Mouse (Mus musculus) liver, embryonic 16.5 days (tissue): Measurements from ENCODE around the gene Abca15. TPM values are rescaled to one million over a fixed set of nuclear protein-coding genes. Genes with fewer than 3 reads are reported as not detected.
"Not testable (repeated sequence)": the region's sequence is repeated elsewhere in the genome, so short reads cannot be mapped to it uniquely, and the experiment has no call there.

ENCODE experiments used
- ATAC-seq: fragments of 200-750 bp; cut with Nextera tagmentation; 2 replicates; pipeline ENCODE4 v1.8.0; 2017; ENCODE audit warnings: low read depth, mild to moderate bottlenecking, moderate number of reproducible peaks, moderate library complexity
- H3K27ac ChIP-seq: fragments of 300-500 bp; sonication (generic); 2 replicates; pipeline ENCODE4 v1.5.1; 2014; ENCODE audit warnings: mild to moderate bottlenecking, low read length
- H3K27me3 ChIP-seq: fragments of 300-500 bp; sonication (generic); 2 replicates; pipeline ENCODE4 v1.6.1; 2014; ENCODE audit warnings: low read depth, low read length, mixed read lengths; ENCODE audit not compliant: control insufficient read depth, insufficient read depth
- H3K36me3 ChIP-seq: fragments of 300-500 bp; sonication (generic); 2 replicates; pipeline ENCODE4 v1.6.1; 2014; ENCODE audit warnings: mild to moderate bottlenecking; ENCODE audit not compliant: control insufficient read depth, insufficient read depth
- H3K4me1 ChIP-seq: fragments of 300-500 bp; sonication (generic); 2 replicates; pipeline ENCODE4 v1.6.1; 2014; ENCODE audit warnings: low read depth, low read length, mixed read lengths; ENCODE audit not compliant: control insufficient read depth
- H3K4me2 ChIP-seq: fragments of 300-500 bp; sonication (generic); 2 replicates; pipeline ENCODE4 v1.6.1; 2014; ENCODE audit warnings: low read depth, low read length, mixed read lengths
- H3K4me3 ChIP-seq: fragments of 300-500 bp; sonication (generic); 2 replicates; pipeline ENCODE4 v1.5.1; 2014; ENCODE audit warnings: low read depth, mild to moderate bottlenecking, low read length
- H3K9ac ChIP-seq: fragments of 300-500 bp; sonication (generic); 2 replicates; pipeline ENCODE4 v1.6.1; 2014; ENCODE audit warnings: low read depth, low read length
- H3K9me3 ChIP-seq: fragments of 300-500 bp; sonication (generic); replicated peaks from 2 replicates; pipeline ENCODE4 v1.6.1; 2016; ENCODE audit warnings: low read length; ENCODE audit not compliant: control insufficient read depth
- WGBS: fragments of 180-500 bp; shearing (Covaris S2); extraction: QIAGEN DNeasy Blood & Tissue Kit; methylation state at CpG from one replicate; pipeline ENCODE4 v1.1.7; 2014; ENCODE audit not compliant: insufficient replicate concordance; 5-methylcytosine and 5-hydroxymethylcytosine counted together
- polyA plus RNA-seq: library from polyadenylated mRNA; unstranded; fragments of >200 nt; fragmentation: Nextera tagmentation; extraction: Ambion mirVana; gene quantifications from 2 replicates; pipeline ENCODE4 v1.2.1, GENCODE M21; 2015

Gene Abca15
- not detected in 2 replicates for polyA plus RNA-seq

DNA sequence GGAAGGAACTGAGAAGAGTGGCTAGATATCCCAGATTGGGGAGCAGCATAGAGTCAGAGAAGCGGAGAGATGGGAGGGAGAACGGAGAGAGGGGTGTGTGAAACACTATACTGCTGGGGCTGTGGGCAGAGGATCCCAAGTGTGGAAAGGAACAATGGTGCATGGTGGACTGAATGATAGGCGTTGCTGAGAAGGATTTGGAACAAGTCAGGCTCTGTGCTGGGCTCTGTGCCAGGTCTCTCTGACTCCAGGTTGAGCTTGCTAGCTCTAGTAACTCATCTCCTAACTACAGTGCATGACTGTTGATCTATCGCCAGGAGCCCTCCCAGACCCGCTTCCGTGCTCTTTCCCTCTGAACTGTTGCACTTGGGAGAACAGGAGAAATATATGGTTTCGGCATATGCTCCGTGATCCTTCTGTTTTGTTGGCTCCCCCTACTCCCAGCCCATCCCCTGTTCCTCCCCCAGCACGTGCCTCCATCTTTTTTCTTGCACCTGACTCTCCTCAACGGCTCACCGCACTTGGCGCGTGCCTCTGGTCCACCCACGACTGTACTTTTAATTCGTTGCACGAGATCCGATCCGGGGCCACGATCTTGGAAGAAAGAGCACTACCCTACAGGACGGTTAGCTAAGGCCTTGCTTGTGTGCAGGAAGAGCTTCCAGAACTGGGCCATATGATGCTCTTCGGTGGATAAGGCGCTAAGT is at the start of gene Abca15:
TSS of gene Abca15 (plus strand) at position 584 of the 707 bp plus-strand sequence.
- no peak within 1 kb of the TSS for H3K9ac ChIP-seq

GRCm38 (mm10) chr7:120285286-120285685 is 43.2 kb upstream of the Abca15 start:
- no peak for ATAC-seq
- Histone ChIP-seq H3K4me2 (no peak overlapping the region), H3K9me3 (no peaks in the 10 kb centered on the region), H3K4me3 (no peak overlapping the region), H3K9ac (no peak overlapping the region), H3K4me1 (no peaks in the 10 kb centered on the region), H3K27me3 (no peaks in the 10 kb centered on the region), H3K36me3 (no peaks in the 10 kb centered on the region), H3K27ac (no peak overlapping the region)
- 40% methylated on average over 3 of the region's 3 CpGs for WGBS

More for the DNA sequence above, at the start of gene Abca15:
- peak within 1 kb of the TSS; percentile 36; the same call in 1 of the 2 replicates for H3K4me2 ChIP-seq
- H3K36me3 ChIP-seq: no peaks in the 10 kb centered on the region
- no peak for ATAC-seq
- WGBS: 72% methylated on average over 22 of the region's 22 CpGs
- no peaks in the 10 kb centered on the region for H3K9me3 ChIP-seq
- H3K27ac ChIP-seq: no peak within 1 kb of the TSS
- H3K4me3 ChIP-seq: no peak within 1 kb of the TSS
- H3K27me3 ChIP-seq: no peaks in the 10 kb centered on the region
- no peaks in the 10 kb centered on the region for H3K4me1 ChIP-seq

DNA sequence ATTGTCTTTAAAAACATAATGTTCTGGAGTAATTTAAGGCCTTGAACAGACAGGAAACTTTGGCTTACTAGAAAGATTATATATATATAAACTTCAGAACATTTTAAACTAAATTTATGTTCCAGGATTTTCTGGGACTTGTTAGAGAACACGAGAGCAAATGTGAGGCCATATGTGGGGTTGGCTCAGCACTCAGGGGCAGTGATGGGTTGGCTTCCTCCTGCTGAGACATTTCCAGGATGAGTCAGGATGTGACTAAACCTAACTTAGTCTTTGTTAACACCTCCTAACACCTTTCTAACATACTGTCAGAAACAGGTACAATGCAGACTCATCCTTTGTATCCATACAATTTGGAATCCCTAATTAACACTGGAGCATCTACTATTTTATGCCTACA is 12.4 kb upstream of the Abca15 start:
- H3K36me3 ChIP-seq: no peaks in the 10 kb centered on the region
- H3K4me2 ChIP-seq: no peak overlapping the region
- ATAC-seq: no peak
- H3K27ac ChIP-seq: no peak overlapping the region
- H3K9ac ChIP-seq: no peak overlapping the region
- H3K9me3 ChIP-seq: no peaks in the 10 kb centered on the region
- no peak overlapping the region for H3K4me3 ChIP-seq
- H3K4me1 ChIP-seq: no peaks in the 10 kb centered on the region
- WGBS: 49% methylated on average over 1 of the region's 1 CpGs
- no peaks in the 10 kb centered on the region for H3K27me3 ChIP-seq

- Histone ChIP-seq H3K9me3 (no peaks in the 10 kb centered on the region), H3K36me3 (no peaks in the 10 kb centered on the region), H3K27ac (no peak overlapping the region), H3K9ac (no peak overlapping the region), H3K27me3 (no peaks in the 10 kb centered on the region), H3K4me3 (no peak overlapping the region), H3K4me2 (no peak overlapping the region), H3K4me1 (no peaks in the 10 kb centered on the region)
- WGBS: 24% methylated on average over 4 of the region's 4 CpGs
- no peak for ATAC-seq
These were observed 5.5 kb upstream of the Abca15 start for GRCm38 (mm10) chr7:120322963-120323362.

- not testable (repeated sequence) for H3K9me3 ChIP-seq, H3K4me3 ChIP-seq, H3K27me3 ChIP-seq, H3K27ac ChIP-seq, H3K9ac ChIP-seq, H3K4me2 ChIP-seq, ATAC-seq, H3K4me1 ChIP-seq, H3K36me3 ChIP-seq
- 37% methylated on average over 2 of the region's 2 CpGs for WGBS
These were observed 2.6 kb upstream of the Abca15 start for GRCm38 (mm10) chr7:120325911-120326310.

DNA sequence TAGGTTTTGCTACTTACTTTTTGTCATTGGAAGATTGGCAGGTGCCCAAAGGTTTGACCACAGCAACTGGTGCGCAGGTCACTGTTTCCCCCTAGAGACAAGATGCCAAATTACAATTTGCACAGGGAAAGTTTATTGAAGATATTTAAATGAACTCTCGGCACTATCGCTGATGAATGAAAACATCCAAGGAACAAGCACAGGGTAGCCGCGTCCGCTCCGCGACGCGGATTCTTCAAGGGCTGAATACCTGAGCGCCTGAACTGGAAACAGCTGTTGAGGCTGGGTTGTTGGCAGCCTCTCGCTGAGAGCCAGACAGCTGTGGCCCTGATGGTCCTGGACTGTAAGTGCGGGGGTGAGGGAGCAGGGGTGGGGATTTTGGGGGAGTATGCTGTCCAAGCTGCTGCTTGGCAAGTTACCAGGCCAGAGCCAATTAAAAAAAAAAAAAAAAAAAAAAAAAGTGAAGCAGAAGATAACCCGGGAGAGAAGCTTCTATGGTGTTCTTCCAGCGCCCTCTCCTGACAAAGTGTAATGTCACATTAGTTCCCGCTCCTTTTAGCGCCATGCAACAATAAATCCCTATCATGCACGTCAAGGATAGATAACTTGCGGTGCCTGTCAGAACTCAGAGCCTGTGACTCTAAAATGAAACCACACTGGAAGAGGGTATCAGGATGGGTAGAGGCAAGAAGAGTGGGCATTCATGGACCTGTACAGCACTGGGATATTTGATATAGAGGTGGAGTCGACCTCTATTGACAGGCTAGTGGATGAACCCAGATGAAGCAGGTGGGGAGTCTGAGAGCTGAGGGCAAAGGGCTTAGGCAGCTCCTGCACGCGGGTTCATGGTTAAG is 1.0 kb upstream of the Abca15 start:
- Histone ChIP-seq H3K36me3 (no peaks in the 10 kb centered on the region), H3K27me3 (no peaks in the 10 kb centered on the region), H3K4me2 (peak overlapping the region; percentile 36; the same call in 1 of the 2 replicates), H3K9ac (no peak overlapping the region), H3K27ac (no peak overlapping the region), H3K9me3 (no peaks in the 10 kb centered on the region), H3K4me1 (no peaks in the 10 kb centered on the region), H3K4me3 (no peak overlapping the region)
- 20% methylated on average over 22 of the region's 22 CpGs for WGBS
- no peak for ATAC-seq

DNA sequence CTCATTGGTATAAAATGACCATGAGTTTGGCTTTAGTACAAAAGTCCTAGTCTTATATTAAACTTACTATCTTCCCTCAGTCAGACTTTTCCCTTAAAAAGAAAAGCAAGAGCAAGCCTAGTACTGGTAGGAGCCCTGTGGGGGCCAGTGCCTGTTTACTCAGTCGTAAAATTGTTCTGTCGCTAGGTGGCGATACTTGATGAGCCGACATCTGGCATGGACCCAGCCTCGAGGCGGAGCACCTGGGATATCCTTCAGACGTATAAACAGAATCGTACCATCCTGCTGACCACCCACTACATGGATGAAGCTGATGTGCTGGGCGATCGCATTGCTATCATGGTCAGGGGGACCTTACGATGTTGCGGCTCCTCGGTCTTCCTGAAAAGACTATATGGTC is 32.7 kb downstream of the Abca15 start:
- no peak for ATAC-seq

DNA sequence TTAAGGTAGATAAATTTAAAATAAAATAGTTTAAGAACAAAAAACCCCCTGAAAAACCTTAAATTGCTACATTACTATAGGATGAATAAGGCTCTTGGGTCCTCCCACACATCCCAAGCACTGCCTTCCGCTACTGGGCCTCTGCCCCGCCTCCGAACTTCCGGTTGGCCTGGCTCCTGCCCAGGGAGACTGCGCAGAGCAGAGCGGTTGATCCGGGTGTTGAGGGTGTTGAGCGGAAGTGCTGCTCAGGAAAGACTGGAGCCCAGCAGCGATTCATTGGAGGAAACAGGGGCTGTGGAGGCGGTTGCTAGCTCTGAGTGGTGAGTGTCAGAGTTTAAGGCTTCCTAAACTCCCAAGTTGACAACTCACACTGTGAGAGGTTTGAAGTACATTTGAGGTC is 81.0 kb downstream of the Abca15 start, which contains the start of gene Abca16:
TSS of gene Abca16 (plus strand) at position 201 of the 400 bp plus-strand sequence.
- 63% methylated on average over 10 of the region's 10 CpGs for WGBS
- Histone ChIP-seq H3K4me3 (no peak within 1 kb of the TSS), H3K27me3 (no peaks in the 10 kb centered on the region), H3K9ac (no peak within 1 kb of the TSS), H3K4me1 (no peaks in the 10 kb centered on the region), H3K36me3 (no peaks in the 10 kb centered on the region), H3K4me2 (no peak within 1 kb of the TSS), H3K27ac (no peak within 1 kb of the TSS), H3K9me3 (no peaks in the 10 kb centered on the region)
- no peak for ATAC-seq

More for the DNA sequence above, 32.7 kb downstream of the Abca15 start:
- WGBS: 32% methylated on average over 13 of the region's 13 CpGs
- Histone ChIP-seq H3K9me3 (no peaks in the 10 kb centered on the region), H3K9ac (no peak overlapping the region), H3K4me3 (no peak overlapping the region), H3K36me3 (no peaks in the 10 kb centered on the region), H3K27ac (no peak overlapping the region), H3K4me2 (no peak overlapping the region), H3K27me3 (no peaks in the 10 kb centered on the region), H3K4me1 (no peaks in the 10 kb centered on the region)

- Histone ChIP-seq H3K27me3 (no peaks in the 10 kb centered on the region), H3K9me3 (no peaks in the 10 kb centered on the region), H3K27ac (no peak overlapping the region), H3K4me3 (no peak overlapping the region), H3K4me1 (no peaks in the 10 kb centered on the region), H3K9ac (no peak overlapping the region), H3K4me2 (no peak overlapping the region), H3K36me3 (no peaks in the 10 kb centered on the region)
- no peak for ATAC-seq
- 72% methylated on average over 1 of the region's 1 CpGs for WGBS
These were observed 83.9 kb downstream of the Abca15 start for GRCm38 (mm10) chr7:120412391-120412790.
